Mouse (Mus musculus) inflammation-experienced regulatory T-cells, adult 16 weeks (primary cell): ENCODE measurements around the gene Ankle1. TPM values are rescaled to one million over a fixed set of nuclear protein-coding genes. Genes with fewer than 3 reads are reported as not detected.

ENCODE experiments used
- polyA plus RNA-seq: library from polyadenylated mRNA; unstranded; fragments of 100-300 nt; shearing (Covaris generic); gene quantifications from one replicate; pipeline ENCODE4 v1.2.1, GENCODE M21; 2017

Gene Ankle1
- polyA plus RNA-seq = 2.2 TPM

GRCm38 (mm10) chr8:71405401-71406098 is at the start of gene Ankle1:
Gene Ankle1, plus strand, starts transcription at chr8:71406010.

GRCm38 (mm10) chr8:71366771-71367528 is 38.9 kb upstream of the Ankle1 start, which contains the start of gene Use1:
Gene Use1, plus strand, starts transcription at chr8:71366848.

GRCm38 (mm10) chr8:71371236-71371848 is 34.5 kb upstream of the Ankle1 start, which contains the start of gene Ocel1:
Gene Ocel1, plus strand, starts transcription at chr8:71371298.

GRCm38 (mm10) chr8:71381421-71381970 is 24.3 kb upstream of the Ankle1 start, which contains the start of gene Nr2f6:
Gene Nr2f6, minus strand, starts transcription at chr8:71381960.

GRCm38 (mm10) chr8:71395629-71396028 is 10.2 kb upstream of the Ankle1 start, which contains the start of gene Ushbp1:
Gene Ushbp1, minus strand, starts transcription at chr8:71395802.

GRCm38 (mm10) chr8:71396639-71397305 is 9.0 kb upstream of the Ankle1 start, which contains the start of gene Babam1:
Gene Babam1, plus strand, starts transcription at chr8:71396861.

Other genes with a start within 250 kb of the Ankle1 start
- gene Myo9b, start 133.3 kb upstream of the Ankle1 start, polyA plus RNA-seq = 39.0 TPM
- gene Haus8, start 133.1 kb upstream of the Ankle1 start, polyA plus RNA-seq = 31.0 TPM
- gene Use1, start 39.2 kb upstream of the Ankle1 start, polyA plus RNA-seq = 154 TPM
- gene Ocel1, start 34.7 kb upstream of the Ankle1 start, polyA plus RNA-seq = 7.2 TPM
- gene Nr2f6, start 24.1 kb upstream of the Ankle1 start, polyA plus RNA-seq = 0.55 TPM
- 0.29 TPM for gene Ushbp1, start 10.2 kb upstream of the Ankle1 start, polyA plus RNA-seq
- 120 TPM for gene Babam1, start 9.1 kb upstream of the Ankle1 start, polyA plus RNA-seq
- gene Abhd8, start 57.6 kb downstream of the Ankle1 start, polyA plus RNA-seq = 153 TPM
- gene Mrpl34, start 58.9 kb downstream of the Ankle1 start, polyA plus RNA-seq = 91.6 TPM
- gene Dda1, start 63.2 kb downstream of the Ankle1 start, polyA plus RNA-seq = 76.6 TPM
- gene Ano8, start 80.0 kb downstream of the Ankle1 start, polyA plus RNA-seq = 0.28 TPM
- 9.2 TPM for gene Gtpbp3, start 82.1 kb downstream of the Ankle1 start, polyA plus RNA-seq
- gene Plvap, start 105.7 kb downstream of the Ankle1 start, polyA plus RNA-seq = not detected
- gene Ccdc194, start 119.7 kb downstream of the Ankle1 start, polyA plus RNA-seq = not detected
- 140 TPM for gene Bst2, start 131.4 kb downstream of the Ankle1 start, polyA plus RNA-seq
- gene Mvb12a, start 136.9 kb downstream of the Ankle1 start, polyA plus RNA-seq = 95.4 TPM
- not detected for gene Tmem221, start 152.9 kb downstream of the Ankle1 start, polyA plus RNA-seq
- 0.21 TPM for gene Nxnl1, start 160.6 kb downstream of the Ankle1 start, polyA plus RNA-seq
- gene Slc27a1, start 162.9 kb downstream of the Ankle1 start, polyA plus RNA-seq = 22.7 TPM
- gene Pgls, start 186.2 kb downstream of the Ankle1 start, polyA plus RNA-seq = 28.9 TPM
- gene Fam129c, start 191.6 kb downstream of the Ankle1 start, polyA plus RNA-seq = 5.8 TPM
- gene Colgalt1, start 205.0 kb downstream of the Ankle1 start, polyA plus RNA-seq = 4.0 TPM